Comparison of ENCODE assay signal across 22 mouse cellular contexts in the genomic region with DNA sequence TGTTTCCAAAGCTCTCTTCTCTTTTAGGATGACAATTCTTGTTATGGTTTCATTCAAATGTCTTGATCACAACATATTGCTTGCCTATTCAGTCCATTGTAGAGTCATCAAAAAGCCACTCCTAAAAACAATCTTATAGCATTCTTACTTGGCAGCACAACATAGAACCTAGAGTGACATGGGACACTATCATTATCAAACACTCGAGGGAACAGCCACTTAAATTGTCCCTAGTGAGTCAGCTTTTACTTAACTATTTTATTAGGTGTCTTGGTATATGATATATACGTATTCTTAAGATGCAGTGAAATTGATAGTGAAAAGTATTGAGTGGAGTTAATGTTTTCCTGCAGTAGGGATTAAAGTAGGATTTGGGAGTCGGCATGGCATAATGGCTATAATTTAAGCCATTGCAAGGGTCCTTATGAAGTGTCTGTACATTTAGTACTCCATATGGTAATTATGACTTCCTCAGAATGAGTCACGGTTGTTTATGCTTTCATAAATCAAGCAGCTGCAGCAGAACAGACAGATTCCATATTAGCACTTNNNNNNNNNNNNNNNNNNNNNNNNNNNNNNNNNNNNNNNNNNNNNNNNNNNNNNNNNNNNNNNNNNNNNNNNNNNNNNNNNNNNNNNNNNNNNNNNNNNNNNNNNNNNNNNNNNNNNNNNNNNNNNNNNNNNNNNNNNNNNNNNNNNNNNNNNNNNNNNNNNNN.
A peak's percentile ranks its signal among the peaks of the same experiment; 100 is the strongest.
DNase-seq lines count a peak whose midpoint lies in the region; ATAC-seq and TF ChIP-seq lines count a peak whose summit lies in the region.
"Had no signal": no experiment of that assay in that cellular context is flagged by ENCODE, and none has a peak within 500 bp of the region (broad histone marks: within the 10 kb centered on the region; RNA-seq: fewer than 3 reads in every experiment).

No protein-coding gene starts in this region.

- no peak for TF ChIP-seq CTCF in forebrain, postnatal 0 days (IDR thresholded peaks at IDR 0.05; ENCODE audit: low read depth)
- no peak for TF ChIP-seq CTCF in gastrocnemius, adult 2 months (IDR thresholded peaks at IDR 0.05)

- DNase-seq in forebrain, postnatal 0 days = peak; percentile 4
- no peak for DNase-seq in forebrain, embryonic 11.5 days (ENCODE audit: low spot score)
- no peak for DNase-seq in limb, embryonic 11.5 days (ENCODE audit: low spot score)
- no peak for DNase-seq in limb, embryonic 10.5 days (ENCODE audit: low spot score)
- peak; percentile 6 for DNase-seq in MN1 (ENCODE audit: low spot score)
- DNase-seq in cerebellum, adult 11-12 months = no peak
- DNase-seq in gastrocnemius, adult 2 months = no peak
- DNase-seq: adrenal gland, postnatal 10 days; cerebellum, adult 9-10 months; embryo, embryonic 11 days; gastrocnemius, postnatal 25 days; heart, postnatal 10 days; kidney, adult 2 months; layer of hippocampus, postnatal 36 days; thymus, adult 18-20 months had no signal

- H3K4me1 ChIP-seq in forebrain, postnatal 0 days (ENCODE audit: insufficient read depth) = no peaks in the 10 kb centered on the region
- no peaks in the 10 kb centered on the region for H3K4me1 ChIP-seq in forebrain, embryonic 11.5 days (replicated peaks; ENCODE audit: control insufficient read depth, insufficient read depth, low read length)
- no peaks in the 10 kb centered on the region for H3K4me1 ChIP-seq in limb, embryonic 11.5 days (ENCODE audit: control insufficient read depth, insufficient read depth, low read length)
- H3K4me1 ChIP-seq in limb, embryonic 10.5 days = peaks cover 15% of the 10 kb centered on the region
- no peaks in the 10 kb centered on the region for H3K4me1 ChIP-seq in intestine, embryonic 16.5 days (ENCODE audit: control insufficient read depth, insufficient read depth, low read length)
- H3K4me1 ChIP-seq: forebrain, embryonic 15.5 days; heart, embryonic 10.5 days; hindbrain, embryonic 13.5 days; limb, embryonic 13.5 days; megakaryocyte, embryonic 14.5 days; midbrain, embryonic 15.5 days had no signal

- ATAC-seq in forebrain, postnatal 0 days = 0 out of 2 replicates have a peak, but pooled peaks have one; percentile 16
- ATAC-seq in forebrain, embryonic 11.5 days (replicated peaks; ENCODE audit: low FRiP score) = no peak
- peak; percentile 65; the same call in 1 of the 2 replicates for ATAC-seq in limb, embryonic 11.5 days (ENCODE audit: insufficient number of reproducible peaks, low FRiP score, low TSS enrichment, low read depth)
- ATAC-seq in intestine, embryonic 16.5 days = peak; percentile 67; the same call in 1 of the 2 replicates
- ATAC-seq: forebrain, embryonic 15.5 days; midbrain, embryonic 15.5 days had no signal

- H3K9ac ChIP-seq in forebrain, postnatal 0 days = no peak overlapping the region
- H3K9ac ChIP-seq in forebrain, embryonic 11.5 days (ENCODE audit: low read length) = no peak overlapping the region
- no peak overlapping the region for H3K9ac ChIP-seq in limb, embryonic 11.5 days (ENCODE audit: low read length)
- H3K9ac ChIP-seq in intestine, embryonic 16.5 days (ENCODE audit: low read depth, low read length) = no peak overlapping the region
- H3K9ac ChIP-seq: forebrain, embryonic 15.5 days; hindbrain, embryonic 13.5 days; limb, embryonic 13.5 days; midbrain, embryonic 15.5 days had no signal

- no peak overlapping the region for H3K27ac ChIP-seq in forebrain, postnatal 0 days (ENCODE audit: low read depth, low read length)
- H3K27ac ChIP-seq in forebrain, embryonic 11.5 days (ENCODE audit: low read depth, low read length) = no peak overlapping the region
- H3K27ac ChIP-seq in limb, embryonic 11.5 days (replicated peaks; ENCODE audit: low read depth, low read length) = no peak overlapping the region
- H3K27ac ChIP-seq in limb, embryonic 10.5 days = no peak overlapping the region
- H3K27ac ChIP-seq in intestine, embryonic 16.5 days (ENCODE audit: low read length) = no peak overlapping the region
- H3K27ac ChIP-seq in gastrocnemius, adult 2 months = no peak overlapping the region
- H3K27ac ChIP-seq: forebrain, embryonic 15.5 days; heart, embryonic 10.5 days; hindbrain, embryonic 13.5 days; limb, embryonic 13.5 days; midbrain, embryonic 15.5 days had no signal

- intact Hi-C loops in gastrocnemius, adult 2 months (cut with DNase I) = no loop called here

- WGBS in forebrain, postnatal 0 days = 72% methylated on average over 4 of the region's 4 CpGs
- WGBS in forebrain, embryonic 11.5 days = 80% methylated on average over 4 of the region's 4 CpGs
- WGBS in limb, embryonic 11.5 days = 13% methylated on average over 4 of the region's 4 CpGs
- WGBS in limb, embryonic 10.5 days = 26% methylated on average over 4 of the region's 4 CpGs
- 40% methylated on average over 4 of the region's 4 CpGs for WGBS in intestine, embryonic 16.5 days

- no peak overlapping the region for H3K4me2 ChIP-seq in forebrain, postnatal 0 days (ENCODE audit: low read depth)
- H3K4me2 ChIP-seq in forebrain, embryonic 11.5 days (ENCODE audit: low read depth, low read length, severe bottlenecking) = no peak overlapping the region
- no peak overlapping the region for H3K4me2 ChIP-seq in limb, embryonic 11.5 days (ENCODE audit: low read depth, severe bottlenecking)
- H3K4me2 ChIP-seq in intestine, embryonic 16.5 days (ENCODE audit: low read depth, low read length) = no peak overlapping the region
- H3K4me2 ChIP-seq: forebrain, embryonic 15.5 days; hindbrain, embryonic 13.5 days; limb, embryonic 13.5 days; midbrain, embryonic 15.5 days had no signal

- no peaks in the 10 kb centered on the region for H3K27me3 ChIP-seq in forebrain, postnatal 0 days (ENCODE audit: insufficient read depth, low read length)
- H3K27me3 ChIP-seq in forebrain, embryonic 11.5 days (ENCODE audit: control insufficient read depth, insufficient read depth, low read length) = no peaks in the 10 kb centered on the region
- no peaks in the 10 kb centered on the region for H3K27me3 ChIP-seq in limb, embryonic 11.5 days (ENCODE audit: control insufficient read depth, insufficient read depth, low read length)
- no peaks in the 10 kb centered on the region for H3K27me3 ChIP-seq in limb, embryonic 10.5 days (ENCODE audit: low read depth, poor library complexity, severe bottlenecking)
- H3K27me3 ChIP-seq in intestine, embryonic 16.5 days (replicated peaks; ENCODE audit: control insufficient read depth, insufficient read depth, low read length) = no peaks in the 10 kb centered on the region
- H3K27me3 ChIP-seq: forebrain, embryonic 15.5 days; hindbrain, embryonic 13.5 days; limb, embryonic 13.5 days; megakaryocyte, embryonic 14.5 days; midbrain, embryonic 15.5 days had no signal

- H3K36me3 ChIP-seq in forebrain, postnatal 0 days (ENCODE audit: insufficient read depth) = no peaks in the 10 kb centered on the region
- H3K36me3 ChIP-seq in forebrain, embryonic 11.5 days (ENCODE audit: control insufficient read depth, insufficient read depth, low read length) = no peaks in the 10 kb centered on the region
- H3K36me3 ChIP-seq in limb, embryonic 11.5 days (ENCODE audit: control insufficient read depth, insufficient read depth, low read length) = no peaks in the 10 kb centered on the region
- 0 out of 2 replicates have a peak, but pooled peaks cover 2% of the 10 kb centered on the region for H3K36me3 ChIP-seq in limb, embryonic 10.5 days
- H3K36me3 ChIP-seq in intestine, embryonic 16.5 days (ENCODE audit: control insufficient read depth, insufficient read depth, low read length) = no peaks in the 10 kb centered on the region
- H3K36me3 ChIP-seq: forebrain, embryonic 15.5 days; heart, embryonic 10.5 days; hindbrain, embryonic 13.5 days; limb, embryonic 13.5 days; midbrain, embryonic 15.5 days had no signal

- no peaks in the 10 kb centered on the region for H3K9me3 ChIP-seq in forebrain, postnatal 0 days (ENCODE audit: low read length)
- H3K9me3 ChIP-seq in forebrain, embryonic 11.5 days (ENCODE audit: control insufficient read depth, low read length) = no peaks in the 10 kb centered on the region
- no peaks in the 10 kb centered on the region for H3K9me3 ChIP-seq in limb, embryonic 11.5 days (ENCODE audit: control insufficient read depth, low read length)
- no peaks in the 10 kb centered on the region for H3K9me3 ChIP-seq in limb, embryonic 10.5 days (replicated peaks)
- no peaks in the 10 kb centered on the region for H3K9me3 ChIP-seq in intestine, embryonic 16.5 days (ENCODE audit: control insufficient read depth, low read length)
- H3K9me3 ChIP-seq: forebrain, embryonic 15.5 days; heart, embryonic 10.5 days; hindbrain, embryonic 13.5 days; limb, embryonic 13.5 days; megakaryocyte, embryonic 14.5 days; midbrain, embryonic 15.5 days had no signal

- no peak overlapping the region for H3K4me3 ChIP-seq in forebrain, postnatal 0 days (ENCODE audit: low read depth, low read length)
- no peak overlapping the region for H3K4me3 ChIP-seq in forebrain, embryonic 11.5 days (ENCODE audit: low read depth, low read length)
- H3K4me3 ChIP-seq in limb, embryonic 11.5 days (ENCODE audit: low read depth, low read length) = no peak overlapping the region
- no peak overlapping the region for H3K4me3 ChIP-seq in limb, embryonic 10.5 days
- no peak overlapping the region for H3K4me3 ChIP-seq in intestine, embryonic 16.5 days (ENCODE audit: low read length)
- no peak overlapping the region for H3K4me3 ChIP-seq in gastrocnemius, adult 2 months
- H3K4me3 ChIP-seq: forebrain, embryonic 15.5 days; heart, embryonic 10.5 days; hindbrain, embryonic 13.5 days; limb, embryonic 13.5 days; megakaryocyte, embryonic 14.5 days; midbrain, embryonic 15.5 days had no signal

Comparison
In these comparisons a context has a peak if more than half of its experiments do, and no peak if none do; other contexts are left out.
1. DNase-seq: peak in forebrain, postnatal 0 days (single experiment) and MN1 (single experiment); none in forebrain, embryonic 11.5 days (single experiment), limb, embryonic 11.5 days (single experiment), limb, embryonic 10.5 days (single experiment), cerebellum, adult 11-12 months (single experiment) and gastrocnemius, adult 2 months (single experiment).